Mouse (Mus musculus) MEL (cell line): ENCODE measurements around the gene Nr6a1.

ENCODE experiments used
- BHLHE40 ChIP-seq: IDR thresholded peaks from 2 replicates; pipeline ENCODE4 v1.6.1; 2012; ENCODE audit warnings: low read depth, mild to moderate bottlenecking, inconsistent platforms, low read length, improper control_type of control experiment, borderline replicate concordance
- CHD2 ChIP-seq: IDR thresholded peaks from 2 replicates; pipeline ENCODE4 v1.6.1; 2011; ENCODE audit warnings: low read length, improper control_type of control experiment
- CTCF ChIP-seq, 3 experiments: IDR thresholded peaks in 2 of 3; conservative IDR thresholded peaks in 1 of 3; 2 replicates each; pipeline ENCODE4 v1.5.1; 2011 to 2012; ENCODE audit warnings: low read length in 3 of 3, low read depth in 2 of 3, mild to moderate bottlenecking in 2 of 3, improper control_type of control experiment in 1 of 3, inconsistent platforms in 1 of 3, mixed read lengths in 1 of 3, moderate library complexity in 1 of 3; ENCODE audit not compliant: control insufficient read depth in 1 of 3, insufficient read depth in 1 of 3, poor library complexity in 1 of 3, severe bottlenecking in 1 of 3
- E2F4 ChIP-seq: IDR thresholded peaks from 2 replicates; pipeline ENCODE4 v1.6.1; 2011; ENCODE audit warnings: low read depth, low read length, improper control_type of control experiment, borderline replicate concordance
- ELF1 ChIP-seq: IDR thresholded peaks from 2 replicates; pipeline ENCODE4 v1.6.1; 2014; ENCODE audit warnings: low read depth, mild to moderate bottlenecking, inconsistent platforms, low read length, improper control_type of control experiment, moderate library complexity
- ETS1 ChIP-seq: IDR thresholded peaks from 2 replicates; pipeline ENCODE4 v1.6.1; 2012; ENCODE audit warnings: low read depth, mild to moderate bottlenecking, inconsistent platforms, low read length, improper control_type of control experiment, moderate library complexity
- MEF2A ChIP-seq: IDR thresholded peaks from 2 replicates; pipeline ENCODE4 v1.6.1; 2014; ENCODE audit warnings: low read depth, mild to moderate bottlenecking, inconsistent platforms, low read length, improper control_type of control experiment; ENCODE audit not compliant: poor library complexity, insufficient replicate concordance, severe bottlenecking; ENCODE audit errors: extremely low read depth
- POLR2A ChIP-seq, 2 experiments: IDR thresholded peaks; 2 replicates each; pipeline ENCODE4 v1.6.1; 2011 to 2012; ENCODE audit warnings: low read length in 2 of 2, mild to moderate bottlenecking in 2 of 2, control low read depth in 1 of 2, improper control_type of control experiment in 1 of 2, low read depth in 1 of 2, moderate library complexity in 1 of 2; ENCODE audit not compliant: control insufficient read depth in 1 of 2, insufficient read depth in 1 of 2, poor library complexity in 1 of 2
- RAD21 ChIP-seq: IDR thresholded peaks from 2 replicates; pipeline ENCODE4 v1.6.1; 2011; ENCODE audit warnings: mild to moderate bottlenecking, low read depth, low read length, improper control_type of control experiment
- SIN3A ChIP-seq: IDR thresholded peaks from 2 replicates; pipeline ENCODE4 v1.6.1; 2012; ENCODE audit warnings: low read length, improper control_type of control experiment, inconsistent platforms
- UBTF ChIP-seq: IDR thresholded peaks from 2 replicates; pipeline ENCODE4 v1.6.1; 2012; ENCODE audit warnings: low read depth, mild to moderate bottlenecking, inconsistent platforms, low read length, improper control_type of control experiment, moderate library complexity, borderline replicate concordance; ENCODE audit not compliant: insufficient read depth
- ZMIZ1 ChIP-seq: IDR thresholded peaks from 2 replicates; pipeline ENCODE4 v1.6.1; 2012; ENCODE audit warnings: low read depth, mild to moderate bottlenecking, inconsistent platforms, low read length, improper control_type of control experiment, moderate library complexity

DNA sequence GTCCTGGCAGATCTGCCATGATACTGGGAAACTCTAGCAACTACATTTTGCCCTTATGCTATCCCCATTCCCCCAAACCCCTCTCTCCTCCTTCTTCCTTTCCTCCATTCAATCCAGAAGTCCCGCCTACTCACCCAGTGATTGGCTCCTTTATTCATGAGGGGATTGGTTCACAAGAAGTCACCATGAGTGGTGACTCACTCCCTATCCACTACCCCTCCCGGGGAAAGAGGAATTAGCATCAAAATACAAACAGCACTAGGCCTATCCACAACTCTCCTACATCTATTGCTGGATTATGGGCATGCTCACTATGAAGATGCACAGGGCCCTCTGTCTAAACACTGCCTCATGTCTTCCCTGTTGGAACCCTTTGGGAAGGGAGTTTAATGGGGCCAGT, 16.5 kb upstream of the Nr6a1 start:
- TF ChIP-seq SIN3A (no peak), E2F4 (no peak), BHLHE40 (no peak), ETS1 (no peak), MEF2A (no peak), CHD2 (no peak), ELF1 (no peak), UBTF (no peak), RAD21 (no peak), ZMIZ1 (no peak), CTCF (IDR thresholded peaks at IDR 0.05 in 2 of 3, conservative IDR thresholded peaks at IDR 0.05 in 1 of 3; ENCODE audit: control insufficient read depth in 1 of 3, insufficient read depth in 1 of 3, low read depth in 2 of 3, low read length in 3 of 3, poor library complexity in 1 of 3, severe bottlenecking in 1 of 3) (no peak), POLR2A (IDR thresholded peaks at IDR 0.05; ENCODE audit: control insufficient read depth in 1 of 2, insufficient read depth in 1 of 2, low read depth in 1 of 2, low read length in 2 of 2, poor library complexity in 1 of 2) (no peak)
